Mouse (Mus musculus) retina, postnatal 7 days (tissue): Measurements from ENCODE around the gene Slc27a2.
"Not testable (repeated sequence)": the region's sequence is repeated elsewhere in the genome, so short reads cannot be mapped to it uniquely, and the experiment has no call there.

ENCODE experiments used
- DNase-seq: peaks from one replicate; pipeline ENCODE4 v3.0.0-alpha.2; 2012; ENCODE audit warnings: low read depth, low spot score

The Slc27a2 gene

GRCm38 (mm10) chr2:126552357-126553290 lies at the start of gene Slc27a2:
Slc27a2 (plus strand) TSS chr2:126552407.
- DNase-seq, result peak; percentile 31

GRCm38 (mm10) chr2:126505156-126505555 lies 47.1 kb upstream of the Slc27a2 start:
- no peak for DNase-seq

- no peak for DNase-seq
These were observed 44.7 kb upstream of the Slc27a2 start for GRCm38 (mm10) chr2:126507477-126507876.

- no peak for DNase-seq
These were observed 44.0 kb upstream of the Slc27a2 start for GRCm38 (mm10) chr2:126508228-126508627.

GRCm38 (mm10) chr2:126515069-126515826 lies 37.0 kb upstream of the Slc27a2 start:
- DNase-seq, result no peak

- DNase-seq, result no peak
These were observed 32.2 kb upstream of the Slc27a2 start for GRCm38 (mm10) chr2:126519872-126520581.

GRCm38 (mm10) chr2:126520828-126521227 lies 31.4 kb upstream of the Slc27a2 start:
- DNase-seq, result peak; percentile 51

- no peak for DNase-seq
These were observed 30.7 kb upstream of the Slc27a2 start for GRCm38 (mm10) chr2:126521471-126521870.

- DNase-seq, result no peak
These were observed 30.2 kb upstream of the Slc27a2 start for GRCm38 (mm10) chr2:126522056-126522455.

GRCm38 (mm10) chr2:126523101-126523745 lies 29.0 kb upstream of the Slc27a2 start:
- DNase-seq, result not testable (repeated sequence)

- DNase-seq, result no peak
These were observed 27.9 kb upstream of the Slc27a2 start for GRCm38 (mm10) chr2:126524271-126524670.

- no peak for DNase-seq
These were observed 24.7 kb upstream of the Slc27a2 start for GRCm38 (mm10) chr2:126527461-126527860.

GRCm38 (mm10) chr2:126530581-126530980 lies 21.6 kb upstream of the Slc27a2 start:
- no peak for DNase-seq

- DNase-seq, result no peak
These were observed 14.6 kb upstream of the Slc27a2 start for GRCm38 (mm10) chr2:126537654-126538053.

GRCm38 (mm10) chr2:126540390-126540925 lies 11.7 kb upstream of the Slc27a2 start:
- no peak for DNase-seq

- no peak for DNase-seq
These were observed 10.0 kb upstream of the Slc27a2 start for GRCm38 (mm10) chr2:126542211-126542610.

GRCm38 (mm10) chr2:126545297-126545696 lies 6.9 kb upstream of the Slc27a2 start:
- no peak for DNase-seq

- no peak for DNase-seq
These were observed 5.8 kb upstream of the Slc27a2 start for GRCm38 (mm10) chr2:126546392-126546791.

- no peak for DNase-seq
These were observed 2.5 kb upstream of the Slc27a2 start for GRCm38 (mm10) chr2:126549681-126550080.

GRCm38 (mm10) chr2:126551244-126551890 lies 840 bp upstream of the Slc27a2 start:
- DNase-seq, result no peak

GRCm38 (mm10) chr2:126551896-126552295 lies 311 bp upstream of the Slc27a2 start:
- no peak for DNase-seq
